Mouse (Mus musculus) T-helper 1 cell (primary cell): Measurements from ENCODE around the gene Adh7.

Source experiments
- in situ Hi-C: fragments of 300-600 bp; cut with MboI, MseI; formaldehyde crosslinking; loops from one replicate; pipeline ENCODE4 v1.15.1; 2025; ENCODE audit warnings: high pct_unique_total_duplicates

Gene Adh7

GRCm38 (mm10) chr3:138248746-138249145 is 31.2 kb downstream of the Adh7 start:
- in situ Hi-C loops, result no loop called here

- in situ Hi-C loops, result no loop called here
Measured at GRCm38 (mm10) chr3:138251156-138251555, 33.6 kb downstream of the Adh7 start.

- in situ Hi-C loops, result no loop called here
Measured at GRCm38 (mm10) chr3:138254205-138254604, 36.6 kb downstream of the Adh7 start.

GRCm38 (mm10) chr3:138255366-138255765 is 37.8 kb downstream of the Adh7 start:
- in situ Hi-C loops, result no loop called here

- in situ Hi-C loops, result no loop called here
Measured at GRCm38 (mm10) chr3:138255780-138256550, 38.4 kb downstream of the Adh7 start.

- in situ Hi-C loops, result no loop called here
Measured at GRCm38 (mm10) chr3:138260721-138261669, 43.4 kb downstream of the Adh7 start, which contains the start of gene Adh1. Gene Adh1, plus strand, starts transcription at chr3:138260991.

GRCm38 (mm10) chr3:138262568-138262967 is 45.0 kb downstream of the Adh7 start:
- in situ Hi-C loops, result no loop called here

GRCm38 (mm10) chr3:138263154-138263930 is 45.8 kb downstream of the Adh7 start:
- in situ Hi-C loops, result no loop called here

- in situ Hi-C loops, result no loop called here
Measured at GRCm38 (mm10) chr3:138264648-138265047, 47.1 kb downstream of the Adh7 start.

GRCm38 (mm10) chr3:138270507-138270906 is 52.9 kb downstream of the Adh7 start:
- in situ Hi-C loops, result loop anchor here (5.0 kb wide), 1 partner anchor 33 kb away; no protein-coding TSS in a partner anchor

GRCm38 (mm10) chr3:138271297-138271696 is 53.7 kb downstream of the Adh7 start:
- in situ Hi-C loops, result loop anchor here (5.0 kb wide), 1 partner anchor 34 kb away; no protein-coding TSS in a partner anchor

GRCm38 (mm10) chr3:138273080-138273479 is 55.5 kb downstream of the Adh7 start:
- in situ Hi-C loops, result loop anchor here (5.0 kb wide), 1 partner anchor 36 kb away; no protein-coding TSS in a partner anchor

- in situ Hi-C loops, result no loop called here
Measured at GRCm38 (mm10) chr3:138275100-138275499, 57.5 kb downstream of the Adh7 start.

- in situ Hi-C loops, result no loop called here
Measured at GRCm38 (mm10) chr3:138282556-138282955, 65.0 kb downstream of the Adh7 start.
